Mouse (Mus musculus) left cerebral cortex, adult 9 months (tissue): Measurements from ENCODE around the gene AI987944.

Experiments
- DNase-seq, 2 experiments: peaks; one replicate each; pipeline ENCODE4 v3.0.0; 2022; ENCODE audit warnings: low spot score in 2 of 2

Gene AI987944

GRCm38 (mm10) chr7:41393048-41393971, at the start of gene AI987944:
Gene AI987944, minus strand, starts transcription at chr7:41393379.
- DNase-seq = peak; percentile 67 to 87

GRCm38 (mm10) chr7:41394130-41394529, 951 bp upstream of the AI987944 start:
- DNase-seq = no peak
